In genomic region chr12:71980746-71981145, GRCm38 (mm10) we compare ENCODE assay signal across 13 mouse cellular contexts.
A peak's percentile ranks its signal among the peaks of the same experiment; 100 is the strongest.
DNase-seq lines count a peak whose midpoint lies in the region; ATAC-seq and TF ChIP-seq lines count a peak whose summit lies in the region.
"Had no signal": no experiment of that assay in that cellular context is flagged by ENCODE, and none has a peak within 500 bp of the region (broad histone marks: within the 10 kb centered on the region; RNA-seq: fewer than 3 reads in every experiment).

No protein-coding gene starts in this region.

- H3K4me3 ChIP-seq in gastrocnemius, adult 2 months, result no peak overlapping the region
- no peak overlapping the region for H3K4me3 ChIP-seq in limb, embryonic 15.5 days
- no peak overlapping the region for H3K4me3 ChIP-seq in limb, embryonic 10.5 days
- H3K4me3 ChIP-seq in cortical plate, adult 2 months (ENCODE audit: insufficient read depth, low read length), result no peak overlapping the region
- H3K4me3 ChIP-seq in lung, embryonic 16.5 days (ENCODE audit: low read length), result no peak overlapping the region

- TF ChIP-seq POLR2A in cortical plate, adult 2 months (IDR thresholded peaks at IDR 0.05; ENCODE audit: extremely low read depth, insufficient read depth, low read length), result no peak

- H3K36me3 ChIP-seq in limb, embryonic 15.5 days, result peaks cover 53% of the 10 kb centered on the region
- peaks cover 24% of the 10 kb centered on the region for H3K36me3 ChIP-seq in limb, embryonic 10.5 days
- H3K36me3 ChIP-seq in lung, embryonic 16.5 days (ENCODE audit: control insufficient read depth, insufficient read depth, low read length), result peaks cover 15% of the 10 kb centered on the region

- TF ChIP-seq CTCF in gastrocnemius, adult 2 months (IDR thresholded peaks at IDR 0.05), result no peak
- no peak for TF ChIP-seq CTCF in cortical plate, adult 2 months (IDR thresholded peaks at IDR 0.05; ENCODE audit: extremely low read depth, insufficient read depth, low read length)

- intact Hi-C loops in gastrocnemius, adult 2 months (cut with DNase I), result loop anchor here (5.0 kb wide), 1 partner anchor 148 kb away; the partner anchor contains the start of gene Daam1

- DNase-seq in gastrocnemius, adult 2 months, result no peak
- DNase-seq in gastrocnemius, adult 8-10 months (ENCODE audit: low spot score in 2 of 2), result no peak
- no peak for DNase-seq in limb, embryonic 10.5 days (ENCODE audit: low spot score)
- DNase-seq in adrenal gland, postnatal 4 days (ENCODE audit: low spot score in 2 of 2), result no peak
- DNase-seq: B cell, adult 2 months; gastrocnemius, postnatal 14 days; liver, postnatal 0 days had no signal

- H3K9ac ChIP-seq in limb, embryonic 15.5 days, result no peak overlapping the region
- no peak overlapping the region for H3K9ac ChIP-seq in lung, embryonic 16.5 days (ENCODE audit: low read length)
- H3K9ac ChIP-seq: liver, postnatal 0 days had no signal

- H3K27me3 ChIP-seq in limb, embryonic 15.5 days, result no peaks in the 10 kb centered on the region
- H3K27me3 ChIP-seq in limb, embryonic 10.5 days (ENCODE audit: low read depth, poor library complexity, severe bottlenecking), result no peaks in the 10 kb centered on the region
- no peaks in the 10 kb centered on the region for H3K27me3 ChIP-seq in lung, embryonic 16.5 days (ENCODE audit: control insufficient read depth, insufficient read depth, low read depth, low read length)

- peak overlapping the region; percentile 53; the same call in 1 of the 2 replicates for H3K27ac ChIP-seq in gastrocnemius, adult 2 months
- H3K27ac ChIP-seq in limb, embryonic 15.5 days, result 0 out of 2 replicates have a peak overlapping the region, but pooled peaks have one; percentile 17
- no peak overlapping the region for H3K27ac ChIP-seq in limb, embryonic 10.5 days
- 0 out of 2 replicates have a peak overlapping the region, but pooled peaks have one; percentile 17 for H3K27ac ChIP-seq in cortical plate, adult 2 months (ENCODE audit: insufficient read depth, low read length)
- peak overlapping the region; percentile 77 for H3K27ac ChIP-seq in lung, embryonic 16.5 days (ENCODE audit: low read length)

- peaks cover 13% of the 10 kb centered on the region for H3K4me1 ChIP-seq in limb, embryonic 15.5 days
- H3K4me1 ChIP-seq in limb, embryonic 10.5 days, result peaks cover 8% of the 10 kb centered on the region; the same call in 1 of the 2 replicates
- H3K4me1 ChIP-seq in cortical plate, adult 2 months (ENCODE audit: control insufficient read depth, insufficient read depth, low read length), result peaks cover 4% of the 10 kb centered on the region
- peaks cover 35% of the 10 kb centered on the region for H3K4me1 ChIP-seq in lung, embryonic 16.5 days (replicated peaks; ENCODE audit: control insufficient read depth, insufficient read depth, low read length)

- no peak overlapping the region for H3K4me2 ChIP-seq in limb, embryonic 15.5 days
- H3K4me2 ChIP-seq in lung, embryonic 16.5 days (ENCODE audit: low read depth, low read length), result no peak overlapping the region

- ATAC-seq in limb, embryonic 15.5 days (ENCODE audit: insufficient number of reproducible peaks, low FRiP score, low TSS enrichment, low read depth), result no peak
- no peak for ATAC-seq in lung, embryonic 16.5 days (ENCODE audit: low read depth)
- ATAC-seq in megakaryocyte, adult 5-6 weeks (ENCODE audit: poor library complexity, severe bottlenecking), result no peak
- ATAC-seq: activated CD4-positive, CD25-positive, alpha-beta regulatory T cell, adult 4 months; hindbrain, embryonic 16.5 days; liver, postnatal 0 days had no signal

- WGBS in limb, embryonic 15.5 days, result 83% methylated on average over 11 of the region's 11 CpGs
- 95% methylated on average over 11 of the region's 11 CpGs for WGBS in limb, embryonic 10.5 days
- 63% methylated on average over 11 of the region's 11 CpGs for WGBS in lung, embryonic 16.5 days

- no peaks in the 10 kb centered on the region for H3K9me3 ChIP-seq in limb, embryonic 15.5 days
- no peaks in the 10 kb centered on the region for H3K9me3 ChIP-seq in limb, embryonic 10.5 days (replicated peaks)
- no peaks in the 10 kb centered on the region for H3K9me3 ChIP-seq in lung, embryonic 16.5 days (ENCODE audit: control insufficient read depth, low read length)
